Comparison of ENCODE assay signal across 8 mouse cellular contexts in the genomic region with DNA sequence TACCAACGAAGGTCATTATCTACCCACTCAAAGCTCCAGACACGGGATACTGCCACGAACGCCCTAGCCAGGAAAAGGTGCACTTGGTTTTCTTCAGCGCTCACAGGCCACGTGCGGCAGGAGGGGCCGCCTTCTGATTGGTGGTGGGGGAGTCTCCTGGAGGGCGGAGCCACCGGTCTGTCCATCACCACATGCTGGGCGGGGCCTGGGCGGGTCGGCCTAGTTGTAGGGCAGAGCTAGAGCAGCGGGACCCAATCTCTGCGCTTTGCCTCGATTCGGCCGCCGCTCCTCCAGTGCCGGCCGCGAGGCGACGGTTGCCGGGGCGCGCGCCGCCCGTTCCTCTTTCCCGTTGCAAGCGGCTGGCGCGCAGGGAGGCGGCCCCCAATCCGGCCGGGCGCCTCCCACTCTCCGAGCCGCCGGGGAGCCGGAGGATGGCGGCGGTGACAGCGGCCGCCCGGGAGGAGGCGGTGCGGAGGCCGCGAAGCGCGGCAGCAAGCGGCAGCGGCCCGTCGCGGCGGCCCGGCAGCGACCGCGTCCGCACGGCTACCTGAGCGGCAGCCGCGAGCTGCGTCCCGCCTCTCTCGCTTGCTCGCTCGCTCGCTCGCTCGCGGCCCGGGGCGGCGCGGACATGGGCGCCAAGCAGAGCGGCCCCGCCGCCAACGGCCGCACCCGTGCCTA. TPM values are rescaled to one million over a fixed set of nuclear protein-coding genes. Genes with fewer than 3 reads are reported as not detected.
A peak's percentile ranks its signal among the peaks of the same experiment; 100 is the strongest.
DNase-seq lines count a peak whose midpoint lies in the region; ATAC-seq and TF ChIP-seq lines count a peak whose summit lies in the region.

A gene (plus strand): TSS at position 529 of the 678 bp plus-strand sequence.

- intact Hi-C loops in heart, postnatal 10 days (cut with DNase I): loop anchor here (2.0 to 10.0 kb wide), 4 partner anchors 112 to 222 kb away; a partner anchor contains a TSS

- H3K4me3 ChIP-seq in ES-Bruce4 (ENCODE audit: low read depth, low read length): peak within 1 kb of the TSS; percentile 97
- H3K4me3 ChIP-seq in forebrain, embryonic 13.5 days: peak within 1 kb of the TSS; percentile 86
- H3K4me3 ChIP-seq in liver, postnatal 0 days (ENCODE audit: low read depth, low read length): peak within 1 kb of the TSS; percentile 67
- H3K4me3 ChIP-seq in neural tube, embryonic 14.5 days (ENCODE audit: low read depth, low read length): peak within 1 kb of the TSS; percentile 81

- H3K4me1 ChIP-seq in ES-Bruce4 (ENCODE audit: control insufficient read depth, insufficient read depth, low read length): peaks cover 5% of the 10 kb centered on the region
- peaks cover 49% of the 10 kb centered on the region for H3K4me1 ChIP-seq in forebrain, embryonic 13.5 days
- peaks cover 28% of the 10 kb centered on the region for H3K4me1 ChIP-seq in liver, postnatal 0 days (ENCODE audit: insufficient read depth)
- peaks cover 23% of the 10 kb centered on the region; the same call in 1 of the 2 replicates for H3K4me1 ChIP-seq in neural tube, embryonic 14.5 days (ENCODE audit: control insufficient read depth, insufficient read depth, low read length)

- H3K9me3 ChIP-seq in ES-Bruce4 (replicated peaks; ENCODE audit: control insufficient read depth, insufficient read depth, low read length, poor library complexity, severe bottlenecking): 0 out of 2 replicates have a peak, but pooled peaks cover 7% of the 10 kb centered on the region
- H3K9me3 ChIP-seq in forebrain, embryonic 13.5 days (replicated peaks): no peaks in the 10 kb centered on the region
- H3K9me3 ChIP-seq in liver, postnatal 0 days (ENCODE audit: low read length): no peaks in the 10 kb centered on the region
- no peaks in the 10 kb centered on the region for H3K9me3 ChIP-seq in neural tube, embryonic 14.5 days (ENCODE audit: control insufficient read depth, low read length)

- peak; percentile 33 for TF ChIP-seq POLR2A in ES-Bruce4 (IDR thresholded peaks at IDR 0.05; ENCODE audit: insufficient read depth, low read length)

- H3K27ac ChIP-seq in ES-Bruce4 (ENCODE audit: insufficient read depth, low read length): peak within 1 kb of the TSS; percentile 39
- peak within 1 kb of the TSS; percentile 99 for H3K27ac ChIP-seq in forebrain, embryonic 13.5 days
- peak within 1 kb of the TSS; percentile 98 for H3K27ac ChIP-seq in liver, postnatal 0 days (ENCODE audit: low read depth)
- H3K27ac ChIP-seq in neural tube, embryonic 14.5 days (ENCODE audit: low read depth, low read length): peak within 1 kb of the TSS; percentile 94

- H3K36me3 ChIP-seq in ES-Bruce4 (ENCODE audit: control insufficient read depth, insufficient read depth, low read length, poor library complexity, severe bottlenecking): peaks cover 6% of the 10 kb centered on the region
- H3K36me3 ChIP-seq in forebrain, embryonic 13.5 days (ENCODE audit: poor library complexity, severe bottlenecking): no peaks in the 10 kb centered on the region
- H3K36me3 ChIP-seq in liver, postnatal 0 days (replicated peaks; ENCODE audit: insufficient read depth, low read length): no peaks in the 10 kb centered on the region
- H3K36me3 ChIP-seq in neural tube, embryonic 14.5 days (ENCODE audit: control insufficient read depth, insufficient read depth, low read length): no peaks in the 10 kb centered on the region

- 1% methylated on average over 40 of the region's 88 CpGs for WGBS in forebrain, embryonic 13.5 days
- WGBS in large intestine, adult 2 months: under 1% methylated on average over 72 of the region's 88 CpGs
- under 1% methylated on average over 48 of the region's 88 CpGs for WGBS in liver, postnatal 0 days (ENCODE audit: insufficient replicate concordance)
- WGBS in neural tube, embryonic 14.5 days: 0% methylated on average over 67 of the region's 88 CpGs

- no peak for TF ChIP-seq CTCF in ES-Bruce4 (IDR thresholded peaks at IDR 0.05; ENCODE audit: low read depth, low read length)
- TF ChIP-seq CTCF in liver, postnatal 0 days (IDR thresholded peaks at IDR 0.05; ENCODE audit: low read depth): peak; percentile 28; the same call in 1 of the 2 replicates

- TF ChIP-seq EP300 in ES-Bruce4 (IDR thresholded peaks at IDR 0.05; ENCODE audit: insufficient read depth, low read depth, low read length): no peak
- no peak for TF ChIP-seq EP300 in liver, postnatal 0 days (IDR thresholded peaks at IDR 0.05; ENCODE audit: low read depth)

- H3K4me2 ChIP-seq in forebrain, embryonic 13.5 days: peak within 1 kb of the TSS; percentile 66
- H3K4me2 ChIP-seq in liver, postnatal 0 days (ENCODE audit: low read depth, low read length): peak within 1 kb of the TSS; percentile 78
- H3K4me2 ChIP-seq in neural tube, embryonic 14.5 days (ENCODE audit: low read depth, low read length): peak within 1 kb of the TSS; percentile 75

- H3K27me3 ChIP-seq in ES-Bruce4 (ENCODE audit: control insufficient read depth, insufficient read depth, low read length, poor library complexity, severe bottlenecking): no peaks in the 10 kb centered on the region
- H3K27me3 ChIP-seq in forebrain, embryonic 13.5 days: no peaks in the 10 kb centered on the region
- H3K27me3 ChIP-seq in liver, postnatal 0 days (ENCODE audit: insufficient read depth, low read length): no peaks in the 10 kb centered on the region
- no peaks in the 10 kb centered on the region for H3K27me3 ChIP-seq in neural tube, embryonic 14.5 days (ENCODE audit: control insufficient read depth, insufficient read depth, low read length)

- peak within 1 kb of the TSS; percentile 99 for H3K9ac ChIP-seq in ES-Bruce4 (ENCODE audit: low read depth, poor library complexity, severe bottlenecking)
- H3K9ac ChIP-seq in forebrain, embryonic 13.5 days: peak within 1 kb of the TSS; percentile 86
- H3K9ac ChIP-seq in liver, postnatal 0 days (replicated peaks): peak within 1 kb of the TSS; percentile 82
- H3K9ac ChIP-seq in neural tube, embryonic 14.5 days (replicated peaks; ENCODE audit: low read depth, low read length): peak within 1 kb of the TSS; percentile 94

- DNase-seq in heart, postnatal 10 days: peak; percentile 96
- peak; percentile 75 for DNase-seq in large intestine, adult 2 months (ENCODE audit: low read depth, low spot score)
- peak; percentile 99 for DNase-seq in liver, postnatal 0 days
- peak; percentile 96 for DNase-seq in testis, postnatal 10 days (ENCODE audit: low spot score)

- peak; percentile 97 for ATAC-seq in cerebellum, adult (ENCODE audit: insufficient number of reproducible peaks, low FRiP score, low TSS enrichment)
- peak; percentile 99 for ATAC-seq in forebrain, embryonic 13.5 days
- ATAC-seq in liver, postnatal 0 days: peak; percentile 97
- peak; percentile 99 for ATAC-seq in neural tube, embryonic 14.5 days (ENCODE audit: low read depth)

RNA-seq across cellular contexts. Expression of the gene that starts here (rescaled TPM):
- 34.5 and 37.0 TPM in 2 replicates for polyA plus RNA-seq in ES-Bruce4 (2011; ENCODE audit: insufficient read depth, insufficient read length, low read depth, missing spikeins)
- 9.9 and 11.3 TPM in 2 replicates for polyA plus RNA-seq in forebrain, embryonic 13.5 days (2015; fragmentation: Nextera tagmentation; extraction: Ambion mirVana)
- total RNA-seq in heart, postnatal 10 days (2021): 10 to 100 TPM; 24.0 to 27.6 TPM
- 7.1 and 8.3 TPM in 2 replicates for polyA plus RNA-seq in large intestine, adult 2 months (2012; rRNA removed)
- polyA plus RNA-seq in liver, postnatal 0 days (2015; fragmentation: Nextera tagmentation; extraction: Ambion mirVana): 4.4 and 4.9 TPM in 2 replicates
- 6.6 and 8.0 TPM in 2 replicates for polyA plus RNA-seq in neural tube, embryonic 14.5 days (2014; fragmentation: Nextera tagmentation; extraction: Ambion mirVana)

Comparison
In these comparisons a context has a peak if more than half of its experiments do, and no peak if none do; other contexts are left out.
1. Peak in every context shown above with its lines: DNase-seq, ATAC-seq, H3K4me3 ChIP-seq and H3K27ac ChIP-seq.
2. H3K27ac ChIP-seq: peak in every context shown above with its lines; median percentile 99 in forebrain, embryonic 13.5 days; 98 in liver, postnatal 0 days; 94 in neural tube, embryonic 14.5 days; 39 in ES-Bruce4.